Mouse (Mus musculus) liver, adult 2 months (tissue): ENCODE data around the gene Gata5.

ENCODE experiments used
- CTCF ChIP-seq: fragments of 200-500 bp; IDR thresholded peaks from 2 replicates; pipeline ENCODE4 v1.5.1; 2011; ENCODE audit warnings: low read depth, low read length, control low read depth
- POLR2A ChIP-seq: fragments of 200-500 bp; IDR thresholded peaks from 2 replicates; pipeline ENCODE4 v1.6.1; 2011; ENCODE audit warnings: low read length, control low read depth; ENCODE audit not compliant: insufficient read depth; ENCODE audit errors: extremely low read depth

GRCm38 (mm10) chr2:180329466-180329865 lies 5.0 kb downstream of the Gata5 start:
- TF ChIP-seq CTCF (no peak), POLR2A (no peak)
